Mouse (Mus musculus) MEL (cell line): ENCODE data around the gene Nat8f5. TPM values are rescaled to one million over a fixed set of nuclear protein-coding genes. Genes with fewer than 3 reads are reported as not detected.

Experiments
- polyA plus RNA-seq, 2 experiments: library from polyadenylated mRNA; stranded (reverse) in 1 of 2; unstranded in 1 of 2; fragments of >175 nt in 1 of 2; fragments of >200 nt in 1 of 2; gene quantifications; 2 replicates each; pipeline versions ENCODE4 v1.2.1 to v1.2.4; 2012; ENCODE audit warnings: low replicate concordance in 2 of 2, low read depth in 1 of 2; ENCODE audit not compliant: insufficient read length in 2 of 2, insufficient read depth in 1 of 2, missing spikeins in 1 of 2
- total RNA-seq: library from RNA; depleted of rRNA; stranded (reverse); fragments of 300-350 nt; gene quantifications from 2 replicates; pipeline ENCODE4 v1.2.3, GENCODE M21; 2012; rRNA removed

Gene Nat8f5
- total and polyA plus RNA-seq, 3 experiments: not detected

Other genes starting within 250 kb of the Nat8f5 start
- gene Alms1, start 233.4 kb downstream of the Nat8f5 start, total RNA-seq: 8.8 and 9.0 TPM in 2 replicates
- 10 to 100 TPM in 1 of 2 experiments, 1 to 10 TPM in 1; 7.5 to 47.3 TPM for gene Alms1, start 233.4 kb downstream of the Nat8f5 start, polyA plus RNA-seq
- gene Nat8f7, start 107.8 kb downstream of the Nat8f5 start, total RNA-seq: not detected in 2 replicates
- not detected for gene Nat8f7, start 107.8 kb downstream of the Nat8f5 start, polyA plus RNA-seq
- not detected in 2 replicates for gene Nat8f3, start 55.2 kb downstream of the Nat8f5 start, total RNA-seq
- gene Nat8f3, start 55.2 kb downstream of the Nat8f5 start, polyA plus RNA-seq: under 1 TPM in 1 of 2 experiments, not detected in 1; 0.06 TPM
- gene Nat8f6, start within 50 bp of the Nat8f5 start, total RNA-seq: not detected in 2 replicates
- not detected for gene Nat8f6, start within 50 bp of the Nat8f5 start, polyA plus RNA-seq
- not detected in 2 replicates for gene Nat8, start 11.1 kb upstream of the Nat8f5 start, total RNA-seq
- gene Nat8, start 11.1 kb upstream of the Nat8f5 start, polyA plus RNA-seq: under 1 TPM in 1 of 2 experiments, not detected in 1; 0.10 TPM
- gene Nat8f2, start 48.2 kb upstream of the Nat8f5 start, total RNA-seq: 0.03 and 0.12 TPM in 2 replicates
- under 1 TPM in 1 of 2 experiments, not detected in 1; 0.06 TPM for gene Nat8f2, start 48.2 kb upstream of the Nat8f5 start, polyA plus RNA-seq
- gene Nat8f4, start 83.9 kb upstream of the Nat8f5 start, total RNA-seq: 2.3 and 3.0 TPM in 2 replicates
- 1 to 10 TPM in 1 of 2 experiments, not detected in 1; 2.6 TPM for gene Nat8f4, start 83.9 kb upstream of the Nat8f5 start, polyA plus RNA-seq
- 63.3 and 66.5 TPM in 2 replicates for gene Tprkb, start 90.9 kb upstream of the Nat8f5 start, total RNA-seq
- 10 to 100 TPM; 85.1 to 87.6 TPM for gene Tprkb, start 90.9 kb upstream of the Nat8f5 start, polyA plus RNA-seq
- gene Nat8f1, start 94.7 kb upstream of the Nat8f5 start, total RNA-seq: 5.3 and 5.7 TPM in 2 replicates
- gene Nat8f1, start 94.7 kb upstream of the Nat8f5 start, polyA plus RNA-seq: 1 to 10 TPM in 1 of 2 experiments, not detected in 1; 6.9 TPM
- gene Dusp11, start 140.7 kb upstream of the Nat8f5 start, total RNA-seq: 33.2 and 34.8 TPM in 2 replicates
- gene Dusp11, start 140.7 kb upstream of the Nat8f5 start, polyA plus RNA-seq: 10 to 100 TPM; 22.4 to 42.3 TPM
- gene Figla, start 195.2 kb upstream of the Nat8f5 start, total RNA-seq: not detected in 2 replicates
- gene Figla, start 195.2 kb upstream of the Nat8f5 start, polyA plus RNA-seq: not detected
- gene Add2, start 207.7 kb upstream of the Nat8f5 start, total RNA-seq: 129 and 162 TPM in 2 replicates
- 100 to 1,000 TPM in 1 of 2 experiments, 10 to 100 TPM in 1; 85.0 to 191 TPM for gene Add2, start 207.7 kb upstream of the Nat8f5 start, polyA plus RNA-seq